1 mouse cellular context compared by ENCODE assay signal in genomic region chr13:23497656-23498321, GRCm38 (mm10).
TF ChIP-seq lines count a peak whose summit lies in the region.

No protein-coding gene starts in this region.

TF ChIP-seq in ES-E14, 5 proteins besides CTCF, POLR2A, EP300 and RAD21 (continued from another document):
- no peak for TF ChIP-seq ZC3H11A (IDR thresholded peaks at IDR 0.05; ENCODE audit: borderline replicate concordance, low read depth, low read length)
